Mouse (Mus musculus): Measurements from ENCODE around the gene Gpbar1.

DNA sequence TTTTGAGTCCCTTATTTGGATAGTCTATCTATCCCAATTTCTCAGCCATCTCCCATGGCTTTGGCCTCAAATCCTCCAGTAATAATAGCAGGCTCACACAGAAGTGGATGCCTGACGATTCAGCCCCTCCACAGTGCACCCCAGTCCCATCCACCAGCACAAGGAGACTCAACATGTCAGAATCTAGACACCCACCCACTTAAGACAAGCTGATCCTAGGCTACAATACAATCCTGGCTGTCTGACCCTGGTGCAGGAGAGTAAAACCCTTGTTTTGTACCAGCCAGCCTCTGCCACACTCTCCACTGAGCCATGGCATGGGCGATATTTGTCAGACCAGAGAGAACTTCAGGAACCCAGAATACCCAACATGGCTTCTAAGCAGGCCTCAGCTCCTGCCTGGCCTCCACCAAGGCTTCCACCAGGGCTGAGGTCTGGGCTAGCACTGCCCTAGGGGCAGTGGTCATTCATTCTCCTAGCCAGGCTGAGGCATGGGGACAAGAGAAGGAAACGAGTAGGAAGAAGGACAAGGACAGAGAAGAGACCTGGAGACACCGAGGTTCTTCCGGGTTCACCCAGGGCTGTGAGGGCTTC lies 19.9 kb downstream of the Gpbar1 start:
- no peak for TF ChIP-seq POU5F1 (IDR thresholded peaks at IDR 0.05; ENCODE audit: borderline replicate concordance, low read length)
- TF ChIP-seq CTCF (conservative IDR thresholded peaks at IDR 0.05; ENCODE audit: low read length): no peak
